Mouse (Mus musculus) neural tube, embryonic 11.5 days (tissue): ENCODE measurements around the gene Sstr4. TPM values are rescaled to one million over a fixed set of nuclear protein-coding genes. Genes with fewer than 3 reads are reported as not detected.

Source experiments
- ATAC-seq: fragments of 200-750 bp; cut with Nextera tagmentation; 2 replicates; pipeline ENCODE4 v1.8.0; 2017; ENCODE audit warnings: moderate number of reproducible peaks, mild to moderate bottlenecking, moderate TSS enrichment, moderate library complexity; ENCODE audit not compliant: insufficient read depth, low FRiP score, low TSS enrichment
- DNase-seq: peaks from one replicate; pipeline ENCODE4 v3.0.0-alpha.2; 2015; ENCODE audit warnings: low spot score
- H3K27ac ChIP-seq: fragments of 300-500 bp; sonication (generic); 2 replicates; pipeline ENCODE4 v1.5.1; 2014; ENCODE audit warnings: low read depth, mild to moderate bottlenecking, low read length
- H3K27me3 ChIP-seq: fragments of 300-500 bp; sonication (generic); 2 replicates; pipeline ENCODE4 v1.6.1; 2014; ENCODE audit warnings: mild to moderate bottlenecking, low read length, mixed read lengths; ENCODE audit not compliant: control insufficient read depth, insufficient read depth
- H3K36me3 ChIP-seq: fragments of 300-500 bp; sonication (generic); 2 replicates; pipeline ENCODE4 v1.6.1; 2014; ENCODE audit warnings: mild to moderate bottlenecking, low read length, moderate library complexity, mixed read lengths; ENCODE audit not compliant: control insufficient read depth, insufficient read depth
- H3K4me1 ChIP-seq: fragments of 300-500 bp; sonication (generic); 2 replicates; pipeline ENCODE4 v1.6.1; 2014; ENCODE audit warnings: low read length, mixed read lengths; ENCODE audit not compliant: control insufficient read depth, insufficient read depth
- H3K4me2 ChIP-seq: fragments of 300-500 bp; sonication (generic); 2 replicates; pipeline ENCODE4 v1.6.1; 2014; ENCODE audit warnings: low read depth, mild to moderate bottlenecking, moderate library complexity
- H3K4me3 ChIP-seq: fragments of 300-500 bp; sonication (generic); 2 replicates; pipeline ENCODE4 v1.5.1; 2014; ENCODE audit warnings: low read depth, low read length
- H3K9ac ChIP-seq: fragments of 300-500 bp; sonication (generic); 2 replicates; pipeline ENCODE4 v1.6.1; 2014; ENCODE audit warnings: mild to moderate bottlenecking, low read length
- H3K9me3 ChIP-seq: fragments of 300-500 bp; sonication (generic); 2 replicates; pipeline ENCODE4 v1.6.1; 2016; ENCODE audit warnings: low read length; ENCODE audit not compliant: control insufficient read depth
- WGBS: fragments of 180-500 bp; shearing (Covaris S2); extraction: QIAGEN DNeasy Blood & Tissue Kit; methylation state at CpG from one replicate; pipeline ENCODE4 v1.1.7; 2014; 5-methylcytosine and 5-hydroxymethylcytosine counted together
- polyA plus RNA-seq: library from polyadenylated mRNA; unstranded; fragments of >200 nt; fragmentation: Nextera tagmentation; extraction: Ambion mirVana; gene quantifications from 2 replicates; pipeline ENCODE4 v1.2.1, GENCODE M21; 2014

Sstr4 gene
- polyA plus RNA-seq, 1 experiment from 2014 or later, result 0.80 TPM

GRCm38 (mm10) chr2:148365227-148365626 lies 29.9 kb upstream of the Sstr4 start:
- no peaks in the 10 kb centered on the region for H3K4me1 ChIP-seq
- WGBS, result 59% methylated on average over 1 of the region's 1 CpGs
- no peak for DNase-seq
- ATAC-seq, result no peak
- no peak overlapping the region for H3K4me2 ChIP-seq
- no peak overlapping the region for H3K4me3 ChIP-seq
- no peak overlapping the region for H3K9ac ChIP-seq
- no peaks in the 10 kb centered on the region for H3K27me3 ChIP-seq
- no peak overlapping the region for H3K27ac ChIP-seq
- H3K36me3 ChIP-seq, result no peaks in the 10 kb centered on the region
- no peaks in the 10 kb centered on the region for H3K9me3 ChIP-seq

GRCm38 (mm10) chr2:148371743-148372630 lies 23.2 kb upstream of the Sstr4 start:
- WGBS, result 86% methylated on average over 4 of the region's 4 CpGs
- H3K4me3 ChIP-seq, result no peak overlapping the region
- no peak overlapping the region for H3K9ac ChIP-seq
- no peak overlapping the region for H3K27ac ChIP-seq
- H3K36me3 ChIP-seq, result no peaks in the 10 kb centered on the region
- no peak for DNase-seq
- no peaks in the 10 kb centered on the region for H3K27me3 ChIP-seq
- ATAC-seq, result no peak
- no peak overlapping the region for H3K4me2 ChIP-seq
- H3K4me1 ChIP-seq, result no peaks in the 10 kb centered on the region
- no peaks in the 10 kb centered on the region for H3K9me3 ChIP-seq

- Histone ChIP-seq H3K4me2 (no peak overlapping the region), H3K27me3 (no peaks in the 10 kb centered on the region), H3K4me3 (no peak overlapping the region), H3K36me3 (no peaks in the 10 kb centered on the region), H3K9me3 (no peaks in the 10 kb centered on the region), H3K4me1 (no peaks in the 10 kb centered on the region), H3K27ac (no peak overlapping the region), H3K9ac (no peak overlapping the region)
- 77% methylated on average over 2 of the region's 2 CpGs for WGBS
- ATAC-seq (no peak), DNase-seq (no peak)
Observed at GRCm38 (mm10) chr2:148373602-148374071, 21.5 kb upstream of the Sstr4 start.

- Histone ChIP-seq H3K27me3 (no peaks in the 10 kb centered on the region), H3K4me2 (no peak overlapping the region), H3K4me1 (no peaks in the 10 kb centered on the region), H3K36me3 (no peaks in the 10 kb centered on the region), H3K9ac (no peak overlapping the region), H3K4me3 (no peak overlapping the region), H3K27ac (no peak overlapping the region), H3K9me3 (no peaks in the 10 kb centered on the region)
- WGBS, result 77% methylated on average over 10 of the region's 10 CpGs
- peak; percentile 48; the same call in 1 of the 2 replicates for ATAC-seq
- DNase-seq, result peak; percentile 54
Observed at GRCm38 (mm10) chr2:148375326-148376150, 19.6 kb upstream of the Sstr4 start.

- Histone ChIP-seq H3K4me1 (no peaks in the 10 kb centered on the region), H3K9ac (no peak overlapping the region), H3K36me3 (no peaks in the 10 kb centered on the region), H3K27ac (no peak overlapping the region), H3K4me3 (no peak overlapping the region), H3K27me3 (no peaks in the 10 kb centered on the region), H3K9me3 (no peaks in the 10 kb centered on the region), H3K4me2 (no peak overlapping the region)
- DNase-seq, result no peak
- no peak for ATAC-seq
- 86% methylated on average over 1 of the region's 1 CpGs for WGBS
Observed at GRCm38 (mm10) chr2:148378817-148379342, 16.3 kb upstream of the Sstr4 start.

- Histone ChIP-seq H3K27ac (no peak overlapping the region), H3K9ac (no peak overlapping the region), H3K4me3 (no peak overlapping the region), H3K27me3 (no peaks in the 10 kb centered on the region), H3K4me1 (no peaks in the 10 kb centered on the region), H3K9me3 (no peaks in the 10 kb centered on the region), H3K4me2 (no peak overlapping the region), H3K36me3 (no peaks in the 10 kb centered on the region)
- 86% methylated on average over 1 of the region's 1 CpGs for WGBS
- ATAC-seq, result no peak
- no peak for DNase-seq
Observed at GRCm38 (mm10) chr2:148379899-148380413, 15.2 kb upstream of the Sstr4 start.

- no peak for ATAC-seq
- DNase-seq, result no peak
- WGBS, result 80% methylated on average over 2 of the region's 2 CpGs
- H3K4me2 ChIP-seq, result no peak overlapping the region
- no peaks in the 10 kb centered on the region for H3K9me3 ChIP-seq
- H3K4me1 ChIP-seq, result no peaks in the 10 kb centered on the region
- no peak overlapping the region for H3K4me3 ChIP-seq
- H3K36me3 ChIP-seq, result no peaks in the 10 kb centered on the region
- H3K27ac ChIP-seq, result no peak overlapping the region
- H3K27me3 ChIP-seq, result no peaks in the 10 kb centered on the region
- no peak overlapping the region for H3K9ac ChIP-seq
Observed at GRCm38 (mm10) chr2:148381076-148381475, 14.1 kb upstream of the Sstr4 start.

- 87% methylated on average over 3 of the region's 3 CpGs for WGBS
- no peaks in the 10 kb centered on the region for H3K27me3 ChIP-seq
- no peak for DNase-seq
Observed at GRCm38 (mm10) chr2:148386476-148386875, 8.7 kb upstream of the Sstr4 start.

More at GRCm38 (mm10) chr2:148386476-148386875, 8.7 kb upstream of the Sstr4 start:
- H3K27ac ChIP-seq, result no peak overlapping the region
- H3K4me1 ChIP-seq, result no peaks in the 10 kb centered on the region
- H3K4me3 ChIP-seq, result no peak overlapping the region
- H3K9ac ChIP-seq, result no peak overlapping the region
- H3K36me3 ChIP-seq, result no peaks in the 10 kb centered on the region
- no peak overlapping the region for H3K4me2 ChIP-seq
- no peak for ATAC-seq
- H3K9me3 ChIP-seq, result no peaks in the 10 kb centered on the region
